Mouse (Mus musculus) c-Kit-positive CD71-negative TER-119-negative erythroid progenitor cells, embryonic 14.5 days (primary cell): ENCODE results near the gene Ppp1r14c.
A peak's percentile ranks its signal among the peaks of the same experiment; 100 is the strongest.

ENCODE experiments used
- DNase-seq: peaks from one replicate; pipeline ENCODE4 v3.0.0-alpha.2; 2013; ENCODE audit warnings: low read depth

The Ppp1r14c gene

DNA sequence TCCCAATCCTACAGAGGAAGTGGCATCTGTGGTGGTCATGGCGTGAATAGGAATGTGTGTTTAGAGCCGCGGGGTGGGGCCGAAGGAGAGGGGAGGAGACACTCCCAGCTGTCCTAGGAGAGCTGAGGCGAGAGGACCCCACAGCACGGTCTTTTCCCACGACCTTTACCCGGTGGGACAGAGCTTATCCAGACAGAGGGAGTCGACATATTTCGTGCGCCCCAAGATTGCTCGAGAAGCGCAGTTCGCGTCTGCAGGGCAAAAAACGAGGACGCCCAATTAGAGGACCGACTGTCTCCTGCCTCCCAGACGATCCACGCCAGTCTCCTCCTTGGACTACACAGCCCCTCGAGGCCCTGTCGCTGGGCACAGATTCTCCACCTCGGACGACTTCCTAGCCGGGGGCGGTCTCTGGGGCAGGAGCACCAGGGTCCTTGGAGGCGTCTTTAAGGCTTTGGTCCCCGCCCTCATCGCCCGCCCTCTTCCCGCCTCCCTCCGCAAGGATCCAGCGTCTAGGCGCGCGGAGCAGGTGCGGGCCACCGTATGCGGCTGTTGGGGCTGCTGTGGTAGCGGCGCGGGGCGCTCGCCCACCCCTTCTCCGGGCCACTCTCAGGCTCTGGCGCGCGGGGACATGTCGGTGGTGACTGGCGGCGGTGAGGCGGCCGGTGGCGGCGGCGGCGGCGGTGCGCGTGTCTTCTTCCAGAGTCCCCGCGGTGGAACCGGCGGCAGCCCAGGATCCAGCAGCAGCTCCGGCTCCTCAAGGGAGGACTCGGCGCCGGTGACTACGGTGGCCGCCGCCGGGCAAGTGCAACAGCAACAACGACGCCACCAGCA, at the start of gene Ppp1r14c:
Gene Ppp1r14c (plus strand): TSS at position 22 of the 834 bp plus-strand sequence.
- DNase-seq: peak; percentile 1

GRCm38 (mm10) chr10:3321406-3321805, 44.5 kb upstream of the Ppp1r14c start:
- no peak for DNase-seq

GRCm38 (mm10) chr10:3325447-3325846, 40.4 kb upstream of the Ppp1r14c start:
- no peak for DNase-seq

- peak; percentile 29 for DNase-seq
Observed at GRCm38 (mm10) chr10:3332880-3333279, 33.0 kb upstream of the Ppp1r14c start.

DNA sequence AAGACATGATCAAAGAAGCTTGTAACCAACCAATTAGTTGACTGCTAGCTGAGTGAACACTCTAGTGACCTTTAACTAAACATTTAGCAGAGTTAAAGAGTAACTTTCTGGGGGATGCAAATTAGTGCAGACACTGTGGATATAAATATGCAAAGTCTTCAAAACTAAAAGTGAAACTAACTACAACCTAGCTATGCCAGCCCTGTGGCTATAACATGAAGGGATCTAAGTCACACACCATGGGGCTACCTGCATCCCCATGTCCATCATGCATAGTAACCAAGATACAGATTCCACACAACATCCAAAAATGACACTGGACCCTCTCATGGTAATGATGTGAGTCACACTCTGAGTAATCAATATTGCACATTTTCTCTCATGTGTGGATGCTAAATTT, 31.3 kb upstream of the Ppp1r14c start:
- DNase-seq: no peak

GRCm38 (mm10) chr10:3336729-3337329, 29.0 kb upstream of the Ppp1r14c start:
- DNase-seq: no peak

GRCm38 (mm10) chr10:3337330-3337901, 28.4 kb upstream of the Ppp1r14c start:
- DNase-seq: no peak

GRCm38 (mm10) chr10:3345706-3346105, 20.2 kb upstream of the Ppp1r14c start:
- DNase-seq: no peak

DNA sequence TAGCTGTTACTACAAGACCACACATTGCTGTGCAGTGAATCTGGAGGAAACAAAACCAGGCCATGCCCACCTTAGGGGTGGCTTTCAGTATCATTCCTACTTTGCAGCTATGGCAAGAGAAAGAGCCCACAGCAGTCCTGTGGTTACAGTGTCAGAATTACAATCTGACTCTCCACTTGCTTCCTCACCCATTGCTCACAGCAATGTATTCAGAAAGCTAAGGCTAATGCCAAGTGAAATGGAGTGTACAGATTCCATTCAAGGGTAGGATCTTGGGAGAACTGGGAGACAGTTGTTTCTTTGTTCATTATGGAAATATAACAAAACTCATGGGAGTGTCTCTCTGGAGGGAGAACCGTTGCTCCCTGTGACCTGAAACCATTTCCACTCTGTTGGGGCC, 6.3 kb upstream of the Ppp1r14c start:
- no peak for DNase-seq

DNA sequence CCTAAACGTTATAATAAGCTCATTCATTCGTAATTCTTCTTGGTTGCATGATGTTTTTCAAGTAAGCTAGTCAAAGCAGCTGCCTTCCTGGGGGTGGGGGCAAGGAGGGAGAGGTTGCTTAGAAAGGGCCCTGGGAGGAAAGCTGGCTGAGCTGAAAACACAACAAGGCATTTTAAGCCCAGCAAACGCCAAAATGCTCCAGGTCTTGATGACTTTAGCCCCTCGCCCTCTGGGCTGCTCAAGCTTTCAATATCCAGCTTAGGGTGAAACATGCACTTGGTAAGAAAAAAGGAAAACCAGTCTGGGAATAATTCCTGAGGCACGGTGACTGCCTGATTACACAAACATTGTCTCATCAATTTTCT, 204 bp upstream of the Ppp1r14c start:
- DNase-seq: no peak

- no peak for DNase-seq
Observed at GRCm38 (mm10) chr10:3366870-3367431, 1.1 kb downstream of the Ppp1r14c start.

DNA sequence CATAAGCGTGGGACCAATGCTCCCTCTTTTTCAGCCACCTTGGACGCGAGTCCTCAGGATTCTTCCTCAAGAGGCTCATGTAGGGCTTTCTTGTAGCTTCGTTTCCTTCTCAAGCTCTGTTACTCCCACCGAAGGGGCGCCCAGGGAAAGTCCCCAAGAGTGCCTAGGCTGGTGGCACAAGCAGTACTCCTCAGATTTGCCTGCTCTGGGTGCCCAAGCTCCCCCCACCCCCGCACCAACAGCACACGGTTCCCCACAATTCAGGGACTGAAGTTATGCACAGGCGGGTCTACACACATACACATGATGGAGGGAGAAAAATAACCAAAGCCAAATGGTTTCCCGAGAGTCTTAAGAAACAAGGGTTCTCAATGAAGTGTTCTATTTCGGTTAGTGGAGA, 1.6 kb downstream of the Ppp1r14c start:
- DNase-seq: no peak

DNA sequence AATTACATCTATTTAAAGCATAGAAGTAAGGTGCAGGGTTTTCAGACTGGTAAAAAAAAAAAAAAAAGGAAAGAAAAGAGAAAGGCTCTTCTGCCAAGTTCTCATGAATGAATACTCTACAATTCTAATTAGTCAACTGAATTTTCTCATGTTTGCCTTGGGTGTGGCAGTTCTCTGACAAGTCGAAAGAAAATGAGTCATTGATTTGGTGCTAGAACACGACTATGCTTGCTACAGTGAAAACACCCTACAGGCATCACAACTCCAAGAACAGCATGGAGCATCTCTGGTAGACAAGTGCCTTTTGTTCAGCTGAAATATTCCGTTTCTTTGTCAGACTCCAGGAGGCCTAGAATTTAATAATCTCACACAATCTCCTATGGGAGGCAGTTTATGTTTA, 17.3 kb downstream of the Ppp1r14c start:
- no peak for DNase-seq

- DNase-seq: no peak
Observed at GRCm38 (mm10) chr10:3392251-3392650, 26.4 kb downstream of the Ppp1r14c start.

- DNase-seq: no peak
Observed at GRCm38 (mm10) chr10:3393548-3393947, 27.7 kb downstream of the Ppp1r14c start.

GRCm38 (mm10) chr10:3394193-3394592, 28.3 kb downstream of the Ppp1r14c start:
- DNase-seq: no peak

- DNase-seq: no peak
Observed at GRCm38 (mm10) chr10:3394671-3395288, 28.9 kb downstream of the Ppp1r14c start.

DNA sequence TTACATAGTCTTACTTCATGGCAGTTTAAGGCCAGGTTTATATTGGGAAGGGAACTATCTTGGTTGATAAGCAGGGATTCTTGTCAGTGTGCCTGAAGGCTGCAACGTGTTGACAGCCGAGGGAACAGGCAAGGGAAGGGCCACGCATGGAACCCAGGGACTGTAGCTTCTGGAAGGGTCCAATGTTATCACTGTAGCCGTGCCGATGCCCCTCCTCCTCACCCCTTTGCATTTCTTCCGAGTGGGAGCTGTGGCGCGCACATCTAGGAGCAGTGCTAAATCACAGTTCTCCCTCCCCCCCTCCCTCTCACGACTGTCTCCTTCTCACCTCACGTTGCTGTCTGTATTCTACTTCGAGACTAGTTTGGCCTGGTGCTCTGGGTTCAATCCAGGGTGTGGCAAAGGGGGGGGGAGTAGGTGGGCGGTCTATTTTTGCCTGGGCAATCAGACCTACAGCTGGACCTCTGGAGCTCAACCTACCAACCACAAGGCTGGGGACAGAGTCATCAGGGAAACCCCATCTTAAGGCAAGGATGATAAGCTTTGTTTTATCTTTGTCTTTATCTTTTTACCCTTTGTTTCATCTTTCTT, 29.6 kb downstream of the Ppp1r14c start:
- DNase-seq: no peak

DNA sequence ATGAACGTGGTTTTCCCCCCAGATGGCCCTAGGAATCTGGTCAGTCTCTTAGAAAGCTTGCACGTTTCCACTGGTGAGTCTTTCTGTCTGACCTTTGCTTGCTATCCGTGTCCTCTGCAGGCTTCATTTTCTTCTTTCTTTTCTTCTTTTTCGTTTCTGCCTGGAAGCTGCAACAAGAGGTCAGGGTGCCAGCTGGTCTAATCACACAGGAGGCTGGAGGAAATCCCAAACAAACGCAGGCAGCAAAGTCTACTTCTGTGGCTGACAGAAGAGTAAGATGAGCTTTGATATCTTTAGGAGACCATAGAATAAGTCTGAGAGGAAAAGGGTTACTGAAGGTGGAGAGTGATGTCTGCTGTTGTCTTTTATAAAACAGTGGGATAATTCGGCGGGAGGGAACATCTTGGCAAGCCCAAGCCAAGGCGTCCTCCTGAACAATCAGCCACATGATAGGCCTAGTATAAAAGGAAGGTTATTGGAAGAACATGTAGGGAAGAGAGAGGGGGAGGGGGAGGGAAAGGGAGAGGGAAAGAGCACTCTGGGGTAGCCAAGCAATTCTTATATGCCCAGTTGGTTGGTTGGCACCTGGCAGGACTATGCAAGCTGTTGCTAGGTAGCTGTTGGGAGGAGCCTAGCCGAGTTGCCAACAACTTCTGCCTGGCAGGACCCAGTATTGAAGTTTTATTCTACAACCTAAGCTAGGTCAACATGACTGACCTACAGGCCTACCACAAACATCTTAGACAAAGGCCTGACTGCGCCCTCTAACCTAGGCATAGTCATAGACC, 30.3 kb downstream of the Ppp1r14c start:
- no peak for DNase-seq

DNA sequence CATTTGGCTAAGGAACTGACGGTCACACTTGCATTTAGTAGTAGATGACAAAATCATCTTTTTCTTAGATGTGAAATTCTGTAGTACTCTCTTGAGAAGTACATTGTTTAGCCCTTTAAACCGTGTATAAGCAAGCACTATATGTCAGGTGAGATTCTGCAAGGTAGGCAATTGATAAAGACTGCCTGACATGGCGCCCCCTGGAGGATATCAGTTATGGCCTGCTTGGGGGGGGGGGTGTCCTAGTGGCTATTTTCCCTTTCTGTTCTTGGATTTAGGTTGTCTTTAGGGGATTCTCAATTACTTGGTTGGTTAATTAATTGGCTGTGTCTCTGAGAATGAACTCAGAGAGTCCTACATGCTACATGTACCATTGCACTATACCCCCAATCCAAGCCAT, 31.5 kb downstream of the Ppp1r14c start:
- no peak for DNase-seq

- no peak for DNase-seq
Observed at GRCm38 (mm10) chr10:3398051-3398450, 32.2 kb downstream of the Ppp1r14c start.
